Mouse (Mus musculus) G1E (cell line): Measurements from ENCODE around the gene Rasal2.

Experiments
- CTCF ChIP-seq: IDR thresholded peaks from 2 replicates; pipeline ENCODE4 v1.5.1; 2012; ENCODE audit warnings: low read depth, low read length, inconsistent platforms, mixed read lengths
- GATA1 ChIP-seq: IDR thresholded peaks from 2 replicates; pipeline ENCODE4 v1.6.1; 2012; ENCODE audit warnings: borderline replicate concordance, low read length, inconsistent platforms, mixed read lengths
- POLR2AphosphoS5 ChIP-seq: IDR thresholded peaks from 2 replicates; pipeline ENCODE4 v1.6.1; 2012; ENCODE audit warnings: low read depth, low read length, inconsistent platforms; ENCODE audit not compliant: insufficient replicate concordance
- TAL1 ChIP-seq: conservative IDR thresholded peaks from 2 replicates; pipeline ENCODE4 v1.6.1; 2012; ENCODE audit warnings: low read depth, low read length, inconsistent platforms, mixed read lengths

DNA sequence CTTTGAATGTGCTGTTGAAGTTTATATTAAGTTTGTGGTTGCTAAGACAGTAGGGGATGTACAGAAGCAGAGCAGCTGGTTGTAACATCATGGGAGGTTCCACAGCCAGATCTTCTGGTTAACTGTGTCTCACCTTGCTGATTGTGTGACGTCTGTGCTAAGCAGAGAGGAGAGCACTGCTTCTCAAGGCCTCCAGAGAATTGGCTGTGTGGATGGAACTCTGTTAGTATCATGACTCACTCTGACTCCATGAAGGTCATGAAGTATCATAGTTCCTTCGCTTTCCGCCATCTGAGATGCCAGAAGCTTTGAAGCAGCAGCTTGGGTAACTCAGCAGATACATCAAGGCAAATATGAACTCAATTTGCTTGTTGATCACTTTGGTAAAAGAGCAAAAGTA lies 144.5 kb downstream of the Rasal2 start:
- no peak for TF ChIP-seq CTCF
- TF ChIP-seq GATA1, result no peak
- TF ChIP-seq POLR2AphosphoS5, result no peak
- TF ChIP-seq TAL1, result no peak
